Mouse (Mus musculus): Measurements from ENCODE around the gene Gm3952.

GRCm38 (mm10) chr8:128704836-128705235 is 93.7 kb downstream of the Gm3952 start:
- TF ChIP-seq CTCF (IDR thresholded peaks at IDR 0.05; ENCODE audit: borderline replicate concordance, insufficient read depth, low read length) (no peak), POLR2A (IDR thresholded peaks at IDR 0.05; ENCODE audit: low read depth, low read length) (no peak)

Measured in embryonic fibroblast, embryonic 13.5 days (primary cell).